Mouse (Mus musculus) C2C12 (cell line): Measurements from ENCODE around the gene Akap14.

Experiments
- CEBPB ChIP-seq: IDR thresholded peaks from one replicate; pipeline ENCODE4 v1.6.1; 2011; ENCODE audit warnings: low read depth, mild to moderate bottlenecking, control low read depth, moderate library complexity
- CTCF ChIP-seq: IDR thresholded peaks from one replicate; pipeline ENCODE4 v1.5.1; 2011; ENCODE audit not compliant: control insufficient read depth, insufficient read depth, insufficient read length
- FOSL1 ChIP-seq: IDR thresholded peaks from one replicate; pipeline ENCODE4 v1.8.0; 2011; ENCODE audit warnings: mild to moderate bottlenecking, low read length; ENCODE audit not compliant: poor library complexity, insufficient read depth, severe bottlenecking
- MAX ChIP-seq: IDR thresholded peaks from one replicate; pipeline ENCODE4 v1.6.1; 2011; ENCODE audit warnings: mild to moderate bottlenecking, control low read depth
- MYOD1 ChIP-seq: IDR thresholded peaks from one replicate; pipeline ENCODE4 v1.6.1; 2011; ENCODE audit warnings: low read depth; ENCODE audit not compliant: control insufficient read depth, insufficient read length
- USF1 ChIP-seq: IDR thresholded peaks from one replicate; pipeline ENCODE4 v1.6.1; 2011; ENCODE audit warnings: low read depth, mild to moderate bottlenecking, control low read depth, moderate library complexity

DNA sequence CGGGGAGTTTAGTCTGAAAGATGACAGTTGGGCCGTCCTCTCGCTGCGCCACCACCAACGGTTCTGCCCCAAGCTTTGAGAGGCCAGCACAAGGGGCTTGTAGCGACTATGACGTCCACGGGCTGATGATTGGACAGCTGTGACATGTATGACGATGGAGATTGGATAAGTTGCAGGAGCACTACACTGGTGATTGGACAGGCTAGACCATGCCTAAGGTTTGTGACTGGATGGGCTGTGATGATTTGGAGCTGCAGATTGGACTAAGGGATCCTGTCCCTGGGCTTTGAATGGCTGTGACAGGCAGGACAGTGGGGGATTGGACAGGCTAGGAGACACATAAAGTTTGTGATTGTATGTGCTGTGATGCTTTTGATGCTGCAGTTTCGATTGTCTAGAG lies 42.3 kb upstream of the Akap14 start, which contains the start of gene Gm9:
- no peak for TF ChIP-seq USF1
- TF ChIP-seq CTCF = no peak
- no peak for TF ChIP-seq FOSL1
- no peak for TF ChIP-seq MAX
- TF ChIP-seq CEBPB = no peak
- no peak for TF ChIP-seq MYOD1
